Mouse (Mus musculus): ENCODE results near the gene Nrxn3.

The Nrxn3 gene

DNA sequence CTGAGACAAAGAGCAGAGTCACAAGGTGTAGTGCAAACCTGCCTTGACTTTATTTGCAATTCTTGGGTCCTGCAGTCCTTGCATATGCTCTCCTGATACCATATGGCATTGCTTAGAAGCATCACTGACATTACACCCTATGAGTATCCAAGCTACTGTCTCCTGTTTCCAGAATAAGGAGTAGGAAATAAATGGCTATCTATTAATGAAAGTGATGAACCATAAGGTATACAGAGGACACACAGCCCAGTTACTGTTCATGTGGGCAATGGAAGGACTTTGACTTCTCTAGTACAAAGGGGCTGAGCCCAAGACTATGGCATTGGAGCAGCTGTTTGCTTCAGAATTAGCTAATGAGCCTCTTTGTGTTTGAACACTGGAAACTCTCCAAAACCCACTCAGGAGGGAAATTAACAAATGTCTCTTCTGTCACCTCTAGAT is 1390.7 kb downstream of the Nrxn3 start:
- DNase-seq (ENCODE audit: low spot score in 2 of 2) = peak in 1 of 2 experiments; percentile 26

DNA sequence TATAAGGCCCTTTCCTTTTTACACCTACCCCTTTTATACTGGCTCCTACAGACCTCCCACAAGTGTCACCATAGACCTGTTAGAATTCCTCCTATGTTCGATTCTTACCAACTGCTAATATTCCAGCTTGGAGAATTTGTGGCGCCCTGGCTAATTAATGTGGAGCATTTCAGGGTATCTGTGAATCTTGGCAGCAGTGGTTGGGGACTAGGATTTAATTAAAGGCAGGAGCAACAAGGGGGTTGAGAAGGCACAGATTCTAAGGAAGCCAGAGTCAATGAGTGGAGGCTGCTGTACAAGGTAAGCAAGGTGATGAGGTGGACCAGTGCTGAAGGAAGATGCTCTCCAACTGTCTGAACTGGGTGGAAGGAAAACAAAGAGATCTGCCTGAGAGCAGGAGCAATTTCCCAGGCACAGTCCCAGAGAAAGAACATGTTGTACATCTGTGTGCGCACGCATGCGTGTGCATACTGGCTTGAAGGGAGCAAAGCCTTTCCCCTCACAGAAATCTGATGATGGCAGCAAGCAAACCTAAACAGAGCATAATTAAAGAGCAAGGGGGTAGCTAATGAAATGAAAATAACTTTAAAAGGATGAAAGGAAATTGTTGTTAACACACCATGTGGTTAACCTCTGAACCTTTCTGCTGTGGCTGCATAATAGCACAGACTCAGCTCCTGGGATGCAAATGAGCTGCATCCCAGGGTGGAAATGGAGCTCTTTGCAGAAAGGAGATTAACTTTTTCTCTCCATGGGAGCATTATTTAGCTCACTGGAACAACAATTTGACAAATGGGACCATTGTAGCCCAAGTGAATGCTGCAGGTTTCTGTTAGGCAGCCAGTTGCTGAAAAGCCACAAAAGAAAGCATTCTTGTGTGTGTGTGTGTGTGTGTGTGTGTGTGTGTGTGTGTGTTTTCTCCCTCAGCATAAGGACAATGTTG is 1409.5 kb downstream of the Nrxn3 start:
- no peak for DNase-seq (ENCODE audit: low spot score in 2 of 2)

DNA sequence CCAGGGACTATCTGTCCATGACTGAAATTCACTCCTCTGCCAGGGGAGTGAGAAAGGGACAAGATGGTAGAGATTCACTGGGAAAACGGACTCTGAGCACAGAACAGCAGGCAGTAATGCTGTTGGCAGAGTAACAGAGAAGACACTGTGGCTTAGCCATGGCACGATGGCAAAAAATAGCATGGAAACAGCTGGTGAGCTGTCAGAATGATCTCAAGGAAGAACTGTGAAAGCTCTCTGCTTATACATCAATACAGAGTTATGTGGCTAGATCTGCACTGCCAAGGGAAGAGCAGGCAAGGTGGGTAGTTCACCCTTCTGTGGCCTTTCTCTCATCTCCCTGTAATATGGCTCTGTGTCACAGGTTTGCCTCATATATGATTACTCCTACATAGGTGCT is 1419.3 kb downstream of the Nrxn3 start:
- DNase-seq (ENCODE audit: low spot score in 2 of 2) = peak in 1 of 2 experiments; percentile 53

DNA sequence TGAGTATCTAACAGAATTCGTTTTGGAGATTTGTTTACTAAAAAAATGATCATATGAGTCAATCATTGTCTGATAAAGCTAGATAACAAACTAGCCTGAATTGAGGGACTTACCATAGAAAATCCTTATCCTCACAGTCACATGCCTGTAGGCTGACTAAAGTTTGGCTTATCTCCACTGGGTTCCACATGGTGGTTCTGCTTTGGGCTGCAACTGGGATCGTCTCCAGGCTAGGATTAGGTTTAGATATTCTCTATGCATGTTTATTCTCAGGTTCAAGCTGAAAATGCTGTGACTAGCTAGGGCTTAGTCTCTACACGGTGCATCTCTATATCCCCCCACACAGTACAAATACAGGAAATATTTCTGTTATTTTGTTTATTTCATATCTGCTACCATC is 1421.6 kb downstream of the Nrxn3 start:
- no peak for DNase-seq (ENCODE audit: low spot score in 2 of 2)

DNA sequence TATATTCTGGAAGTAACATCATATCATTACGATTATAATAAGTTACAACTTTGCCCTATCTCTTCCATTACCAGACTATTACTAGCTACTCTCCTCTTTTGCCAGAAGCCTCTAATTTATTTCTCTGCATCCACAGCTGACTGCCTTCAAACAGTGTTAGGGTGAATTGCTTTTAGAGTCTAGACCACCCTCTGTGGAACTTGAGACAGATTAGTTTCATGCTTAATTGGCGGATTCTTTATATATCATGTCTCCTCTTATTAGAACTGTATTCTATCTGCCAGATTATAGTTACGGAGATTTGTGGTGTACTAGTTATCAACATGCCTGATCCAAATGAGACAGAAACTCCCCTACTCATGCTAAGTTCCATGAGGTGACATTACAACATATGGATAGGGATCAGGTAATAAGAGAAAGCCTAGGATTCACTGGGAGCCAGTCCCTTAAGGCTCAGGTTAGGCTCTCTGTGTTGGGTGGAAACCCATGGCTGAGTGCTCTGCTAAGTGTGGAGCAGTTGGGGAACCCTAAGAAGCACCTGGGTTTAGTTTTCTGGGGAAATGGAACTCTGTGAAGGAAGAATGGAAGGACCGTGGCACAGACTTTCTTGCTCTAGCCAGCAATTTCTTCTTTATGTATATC is 1435.6 kb downstream of the Nrxn3 start:
- DNase-seq (ENCODE audit: low spot score in 2 of 2) = no peak

DNA sequence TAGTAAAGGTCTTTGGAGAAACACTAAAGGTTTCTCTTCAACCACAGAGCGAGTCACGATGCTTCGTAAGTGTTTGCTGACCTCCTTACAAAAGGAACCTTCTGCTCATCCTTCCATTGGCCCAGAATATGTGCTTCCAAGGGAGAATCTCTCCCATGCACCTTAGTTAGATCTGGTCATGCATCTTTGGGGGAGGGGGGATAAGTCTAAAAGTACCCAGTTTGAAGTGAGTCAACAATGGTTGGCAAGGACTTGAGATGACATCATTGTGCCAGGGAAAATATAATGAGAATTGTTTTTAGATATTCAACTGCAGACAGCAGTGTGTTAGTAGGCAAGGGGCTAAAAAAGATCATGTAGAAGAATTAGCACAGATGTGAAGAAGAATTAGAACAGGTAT is 1437.2 kb downstream of the Nrxn3 start:
- DNase-seq (ENCODE audit: low spot score in 2 of 2) = no peak

DNA sequence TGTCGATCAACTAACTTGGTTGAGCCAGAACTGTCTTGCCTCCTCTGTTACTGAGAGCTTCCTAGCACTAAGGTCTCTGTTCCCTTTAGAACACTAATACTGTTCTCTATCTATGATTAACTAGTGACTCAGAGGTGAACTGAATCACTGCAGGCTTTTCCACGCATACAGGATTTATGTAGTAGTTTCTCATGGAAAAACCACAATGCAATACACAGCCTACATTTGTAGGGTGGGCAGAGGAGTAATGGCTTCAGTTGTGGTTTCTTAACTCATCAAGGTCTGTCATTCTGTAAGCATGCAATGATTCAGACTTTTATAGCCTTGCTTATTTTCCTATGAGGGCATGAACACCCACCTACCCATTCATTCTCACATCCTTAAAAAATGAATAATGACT is 1443.4 kb downstream of the Nrxn3 start:
- DNase-seq (ENCODE audit: low spot score in 2 of 2) = no peak

DNA sequence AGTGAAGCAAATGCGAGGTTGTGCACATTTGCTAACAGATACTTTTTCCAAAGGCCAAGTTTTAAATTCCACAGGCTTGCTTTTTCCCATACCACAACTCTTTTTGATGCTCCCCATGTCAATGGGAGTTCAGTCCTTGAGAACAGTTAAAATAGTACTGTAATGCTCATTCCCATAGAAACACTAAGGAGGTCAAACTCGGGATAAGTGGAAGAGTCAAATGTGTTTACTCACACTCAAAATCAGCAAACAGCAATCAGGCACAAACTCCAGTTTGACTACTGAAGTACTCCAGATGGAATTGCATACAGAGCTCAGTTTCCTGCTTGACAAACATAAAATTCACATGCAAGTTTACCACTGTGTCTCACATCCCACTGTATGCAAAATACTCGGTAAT is 1458.9 kb downstream of the Nrxn3 start:
- DNase-seq (ENCODE audit: low spot score in 2 of 2) = no peak

DNA sequence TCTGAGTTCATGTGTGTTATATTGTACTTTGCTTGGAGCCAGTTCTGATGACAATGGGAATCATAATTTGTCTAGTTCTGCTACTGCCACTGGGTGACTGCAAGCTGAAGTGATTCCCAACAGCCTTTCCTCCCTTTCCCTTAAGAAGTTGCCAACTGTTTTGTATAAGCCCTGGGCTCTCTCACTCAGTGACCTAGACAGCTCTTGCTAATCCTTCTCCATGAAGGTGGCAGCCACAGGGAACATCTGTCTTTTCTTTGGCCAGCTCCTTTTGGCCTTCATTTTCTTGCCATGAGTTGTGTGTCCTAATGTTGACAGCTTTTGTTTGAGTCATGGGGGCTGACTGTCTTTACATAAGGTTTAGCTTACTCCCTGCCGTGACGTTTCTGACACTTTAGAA is 1460.3 kb downstream of the Nrxn3 start:
- DNase-seq (ENCODE audit: low spot score in 2 of 2) = no peak

DNA sequence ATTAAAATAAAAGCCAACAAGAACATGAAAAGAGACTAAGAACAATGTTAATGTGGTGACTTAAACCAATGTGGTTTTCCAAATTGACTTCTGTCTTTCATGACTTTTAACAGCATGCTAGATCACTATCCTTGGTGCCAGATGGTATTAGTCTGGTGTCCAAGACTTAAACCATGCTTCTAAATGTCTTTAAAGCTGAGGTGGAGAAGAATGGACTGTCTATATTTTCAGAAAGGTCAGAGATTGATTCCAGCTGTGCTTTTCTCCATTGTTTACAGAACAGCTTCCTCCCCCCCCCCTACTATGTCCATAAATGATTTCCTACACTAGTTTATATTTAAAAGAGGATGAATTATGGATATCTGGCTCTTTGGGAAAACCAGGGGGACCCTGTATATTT is 1473.5 kb downstream of the Nrxn3 start:
- no peak for DNase-seq (ENCODE audit: low spot score in 2 of 2)

DNA sequence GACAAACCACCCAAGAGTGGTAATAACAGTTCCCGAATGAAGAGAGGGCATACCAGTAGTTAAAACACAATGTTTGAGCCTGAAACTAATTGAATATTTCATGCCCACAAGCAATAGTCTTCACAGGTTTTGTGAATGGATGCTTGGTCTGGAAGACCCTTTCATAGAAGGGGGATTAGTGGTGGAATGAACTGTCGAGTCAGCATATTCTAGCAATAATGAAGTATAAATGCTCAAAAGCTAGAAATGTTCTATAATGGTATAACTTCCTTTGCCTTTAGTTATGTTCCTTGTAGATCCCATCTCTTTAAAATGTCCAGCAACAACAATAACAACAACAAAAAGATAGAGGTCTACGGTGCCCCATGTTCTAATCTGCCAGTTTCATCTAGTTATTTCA is 1475.3 kb downstream of the Nrxn3 start:
- no peak for DNase-seq (ENCODE audit: low spot score in 2 of 2)

DNA sequence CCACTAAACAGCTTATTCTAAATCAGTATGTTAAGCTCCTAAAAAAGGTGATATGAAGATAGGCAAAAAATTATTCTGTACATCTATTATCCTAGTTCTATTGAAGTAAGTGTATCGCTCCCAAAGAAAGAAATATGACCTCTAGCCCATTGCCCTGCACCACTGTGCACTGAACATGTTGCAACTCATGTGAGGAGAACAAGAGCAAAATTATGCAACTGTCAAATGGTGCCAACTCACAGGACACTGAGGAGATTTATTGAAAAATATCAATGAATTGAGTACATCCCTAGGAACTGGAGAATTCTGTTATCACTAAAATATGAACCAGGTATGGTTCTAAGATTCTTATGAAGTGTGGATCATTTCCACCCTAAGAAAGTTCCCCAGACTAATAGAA is 1479.8 kb downstream of the Nrxn3 start:
- DNase-seq (ENCODE audit: low spot score in 2 of 2) = no peak

DNA sequence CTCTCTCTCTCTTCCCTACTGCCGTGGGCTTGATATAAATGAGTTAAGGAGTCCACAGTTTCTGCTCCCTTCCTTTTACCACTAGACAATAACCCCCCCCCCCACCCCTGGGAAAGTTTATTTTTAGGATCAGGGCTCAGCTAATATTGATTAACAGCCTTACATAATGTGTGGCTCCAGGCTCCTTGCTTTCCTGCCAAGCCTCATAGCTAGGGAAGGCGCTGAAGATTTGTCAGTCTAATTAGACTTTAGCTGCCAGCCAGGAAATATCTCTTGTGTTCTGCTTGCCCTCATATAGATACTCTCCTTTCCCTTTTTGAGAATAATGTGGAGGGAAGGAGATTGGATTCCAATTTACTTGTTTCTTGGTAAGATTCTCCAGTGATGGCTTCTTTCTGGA is 1488.7 kb downstream of the Nrxn3 start:
- DNase-seq (ENCODE audit: low spot score in 2 of 2) = no peak

DNA sequence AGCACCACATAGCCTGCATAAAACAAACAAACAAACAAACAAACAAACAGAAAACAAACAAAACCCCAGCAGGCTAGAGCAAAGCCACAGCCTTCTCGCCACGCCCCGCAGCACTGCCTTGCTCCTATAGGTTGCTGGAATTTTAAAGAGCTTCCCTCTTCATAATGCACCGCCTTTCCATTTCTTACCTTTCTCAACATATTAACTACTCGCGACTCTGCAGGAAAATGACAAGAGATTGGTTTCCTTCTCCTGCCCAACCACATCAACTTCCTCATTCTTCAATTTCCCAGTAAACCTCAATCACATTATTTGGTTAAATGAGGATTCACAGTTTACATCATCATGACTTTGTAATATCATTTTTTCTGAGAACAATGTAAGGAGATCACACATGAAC is 1494.4 kb downstream of the Nrxn3 start:
- DNase-seq (ENCODE audit: low spot score in 2 of 2) = no peak

DNA sequence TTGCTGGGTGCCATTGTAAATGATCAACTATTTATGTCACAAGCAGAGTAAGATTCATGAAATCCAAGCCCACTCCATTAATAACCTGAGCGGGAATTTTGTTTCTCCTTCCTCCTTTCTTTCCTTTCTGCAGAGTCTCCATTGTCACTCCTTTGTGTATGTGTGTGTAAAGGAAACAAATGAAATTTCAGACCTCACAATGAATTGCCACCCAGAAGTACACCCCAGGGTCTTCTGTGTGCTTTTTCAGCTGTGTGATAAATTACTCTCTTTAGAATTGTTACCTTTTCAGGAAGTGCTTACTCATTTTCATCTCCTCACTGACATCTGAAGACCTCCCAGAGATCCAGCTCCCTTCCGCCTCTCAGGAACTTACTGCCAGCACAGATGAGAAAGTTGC is 1506.4 kb downstream of the Nrxn3 start:
- no peak for DNase-seq (ENCODE audit: low spot score in 2 of 2)

DNA sequence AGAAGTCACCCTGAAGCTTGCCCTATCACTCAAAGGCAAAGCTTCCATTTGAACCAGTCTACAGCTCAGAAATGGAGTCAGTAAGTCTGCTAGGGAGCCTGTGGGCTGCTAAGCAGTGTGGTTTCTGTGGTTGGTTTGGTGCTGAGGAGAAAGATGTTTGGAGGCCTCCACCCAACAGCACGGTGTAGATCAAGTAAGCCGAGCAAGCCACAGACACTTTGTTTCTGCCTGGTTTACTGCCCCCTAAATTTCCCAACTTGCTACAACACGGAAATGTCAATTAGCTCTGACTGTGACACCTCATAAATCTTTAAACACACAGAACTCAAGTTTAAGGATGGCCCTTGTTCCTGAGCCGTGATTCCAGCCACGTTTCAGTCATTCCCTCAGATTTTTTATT is 1513.4 kb downstream of the Nrxn3 start:
- no peak for DNase-seq (ENCODE audit: low spot score in 2 of 2)

DNA sequence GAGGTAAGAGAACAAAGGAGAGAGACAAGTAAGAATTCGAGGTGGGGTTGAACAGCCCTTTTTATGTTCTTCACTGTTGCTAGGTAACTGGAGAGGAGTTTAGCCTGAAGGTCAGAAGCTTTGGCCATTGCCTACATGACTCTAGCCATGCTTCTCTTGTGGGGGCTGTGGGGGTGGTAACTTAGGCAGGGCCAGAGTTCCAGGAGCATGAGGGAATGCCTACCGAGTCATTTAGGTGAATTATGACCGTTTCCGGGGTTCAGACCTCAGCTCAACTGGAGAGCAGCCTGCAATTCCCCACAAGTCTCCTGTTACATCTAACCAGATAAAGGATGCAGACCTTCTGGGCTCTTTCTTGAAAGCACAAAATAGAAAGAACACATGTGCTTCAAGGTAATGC is 1537.6 kb downstream of the Nrxn3 start:
- no peak for DNase-seq (ENCODE audit: low spot score in 2 of 2)

DNA sequence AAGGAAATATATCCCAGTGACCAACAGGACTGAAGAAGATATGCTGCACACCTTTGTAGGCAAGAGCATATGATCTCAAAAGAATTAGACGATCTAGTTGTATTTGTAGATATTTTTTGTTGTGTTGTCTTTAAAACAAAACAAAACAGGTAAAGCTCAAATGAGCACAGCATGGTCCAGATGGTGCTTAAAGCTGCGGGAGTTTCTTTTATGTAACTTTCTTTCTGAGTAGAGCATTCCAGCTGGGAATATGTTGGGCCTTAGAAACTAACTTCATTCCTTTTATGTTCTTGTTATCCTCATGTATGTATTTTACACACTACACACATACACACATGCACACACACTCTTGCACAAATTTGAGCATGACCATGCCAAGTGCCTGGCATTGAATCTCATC is 1545.4 kb downstream of the Nrxn3 start:
- DNase-seq (ENCODE audit: low spot score in 2 of 2) = no peak

DNA sequence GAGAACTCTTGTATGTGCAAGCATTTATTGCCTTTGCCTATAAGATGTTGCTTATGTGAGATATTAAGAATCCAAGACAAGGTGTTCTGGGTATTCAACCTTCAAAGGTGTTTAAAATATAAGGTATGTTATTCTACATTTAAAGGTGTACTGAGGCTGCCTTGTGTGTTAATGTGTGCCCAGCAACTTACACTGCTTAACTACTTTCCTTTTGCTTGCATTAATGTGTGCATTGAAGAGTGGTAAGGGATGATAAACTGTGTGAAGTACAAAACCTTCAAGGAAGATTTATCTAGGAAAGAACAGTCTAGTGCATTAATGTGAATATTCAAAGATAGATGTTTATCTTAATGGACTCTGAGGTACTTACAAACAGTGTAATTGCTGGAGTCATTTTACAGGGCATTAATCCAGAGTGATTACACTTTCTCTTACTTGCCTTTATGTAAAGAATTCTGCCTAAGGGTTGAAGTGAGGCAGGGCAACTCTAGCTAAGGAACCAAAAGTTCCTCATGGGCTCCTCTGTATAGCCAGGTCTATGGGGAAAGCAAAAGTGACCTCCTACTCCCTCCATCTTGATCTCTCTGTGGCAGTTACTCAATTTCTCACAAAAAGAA is 1548.2 kb downstream of the Nrxn3 start:
- no peak for DNase-seq (ENCODE audit: low spot score in 2 of 2)

DNA sequence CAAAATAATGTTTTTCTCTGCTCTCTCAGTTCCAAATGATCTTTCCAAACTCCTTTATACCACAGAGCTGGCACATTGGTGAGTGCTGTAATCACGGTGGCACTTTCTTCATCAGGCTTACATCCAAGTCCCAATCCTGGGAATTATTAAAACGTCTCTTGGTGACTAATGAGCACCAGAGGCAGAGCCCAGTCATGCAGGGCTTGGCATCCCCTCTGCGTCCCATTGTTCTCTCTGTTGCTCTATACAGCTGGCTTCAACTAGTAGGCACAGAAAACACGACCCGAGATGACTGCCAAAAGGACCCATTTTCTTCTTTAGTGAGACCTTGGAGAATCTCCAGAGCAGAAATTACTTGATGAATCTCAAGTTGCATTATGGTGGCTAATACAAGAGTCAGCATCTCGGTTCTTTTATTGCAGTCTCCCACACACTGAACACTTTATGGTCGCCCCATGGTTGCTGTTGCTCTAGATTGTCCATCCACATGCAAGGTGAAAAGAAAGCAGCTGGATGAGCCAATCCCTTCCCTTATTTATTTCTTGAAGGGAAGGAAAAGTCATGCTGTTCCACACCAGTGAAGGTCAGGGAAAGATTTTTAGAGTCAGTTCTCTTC is 1552.1 kb downstream of the Nrxn3 start:
- DNase-seq (ENCODE audit: low spot score in 2 of 2) = peak in 1 of 2 experiments; percentile 18

DNA sequence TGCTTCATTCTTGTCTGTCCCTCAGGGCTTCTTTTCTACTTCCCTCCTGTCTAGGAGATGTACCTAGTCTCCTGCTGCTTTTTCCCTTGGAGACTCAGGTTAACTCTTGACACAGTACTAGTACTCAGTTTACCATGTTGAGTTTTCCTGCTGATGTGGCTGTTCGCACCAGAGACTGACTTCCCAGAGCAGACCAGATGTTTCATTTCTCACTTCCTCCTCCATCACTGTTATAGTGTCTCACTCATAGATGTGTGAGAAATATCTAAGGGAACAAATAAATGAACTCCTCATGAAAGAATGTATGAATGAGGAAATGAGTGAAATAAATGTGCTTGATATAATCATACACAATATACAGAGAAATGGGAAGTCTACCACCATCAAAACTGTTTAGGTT is 1558.6 kb downstream of the Nrxn3 start:
- no peak for DNase-seq (ENCODE audit: low spot score in 2 of 2)

DNA sequence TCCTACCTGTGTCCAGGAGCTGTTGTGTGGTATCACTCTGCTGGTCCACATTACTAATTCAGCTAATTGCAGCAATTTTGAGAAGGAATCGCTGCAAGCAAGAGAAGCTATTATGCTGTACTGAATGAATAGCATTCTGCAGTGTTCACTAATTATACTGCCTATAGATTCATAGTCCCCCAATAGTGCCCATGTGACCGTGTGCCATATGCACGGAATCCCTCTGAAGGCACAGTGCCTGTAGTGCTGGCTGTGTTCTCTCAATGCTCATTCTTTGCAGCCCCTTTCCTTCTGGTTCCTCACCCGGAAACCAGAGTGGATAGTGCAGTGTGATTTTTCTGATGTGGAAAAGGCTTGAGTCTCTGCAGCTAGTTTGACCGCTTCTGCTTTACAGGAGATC is 1560.3 kb downstream of the Nrxn3 start:
- DNase-seq (ENCODE audit: low spot score in 2 of 2) = no peak

Measured in cerebellum, postnatal 4 days (tissue).